Mouse (Mus musculus): ENCODE measurements at regions not wholly inside any gene's neighbourhood (a gene's known extent, or its start where the extent isn't known, plus 50 kb on each side); places are given as distances from the start of the nearest gene placed in this dataset.

- Histone ChIP-seq H3K4me1 (ENCODE audit: control insufficient read depth in 1 of 2, insufficient read depth in 2 of 2, low read length in 2 of 2) (no peaks in the 10 kb centered on the region), H3K27ac (ENCODE audit: control insufficient read depth, low read depth, low read length) (no peak overlapping the region), H3K36me3 (ENCODE audit: control insufficient read depth in 1 of 2, insufficient read depth in 2 of 2, low read length in 2 of 2) (no peaks in the 10 kb centered on the region), H3K9me3 (replicated peaks; ENCODE audit: insufficient read depth, low read length) (no peaks in the 10 kb centered on the region), H3K4me3 (ENCODE audit: control insufficient read depth in 1 of 2, insufficient read depth in 1 of 2, low read depth in 2 of 2, low read length in 2 of 2) (no peak overlapping the region), H3K9ac (ENCODE audit: control insufficient read depth, low read depth, low read length, poor library complexity, severe bottlenecking) (no peak overlapping the region), H3K27me3 (ENCODE audit: control insufficient read depth in 1 of 2, insufficient read depth in 2 of 2, low read length in 2 of 2) (no peaks in the 10 kb centered on the region; a peak in 2 of 4 replicates), H3K79me2 (ENCODE audit: control insufficient read depth, insufficient read depth, low read length, poor library complexity) (no peaks in the 10 kb centered on the region)
- DNase-seq (ENCODE audit: low read depth, low spot score) = no peak
- TF ChIP-seq RCOR1 (IDR thresholded peaks at IDR 0.05; ENCODE audit: low read depth, low read length) (no peak), MAZ (IDR thresholded peaks at IDR 0.05; ENCODE audit: low read depth, low read length) (no peak), MAFK (IDR thresholded peaks at IDR 0.05; ENCODE audit: borderline replicate concordance, low read depth, low read length) (no peak), ELF1 (IDR thresholded peaks at IDR 0.05; ENCODE audit: low read depth, low read length) (no peak), SIN3A (IDR thresholded peaks at IDR 0.05; ENCODE audit: low read length) (no peak), POLR2AphosphoS5 (IDR thresholded peaks at IDR 0.05; ENCODE audit: borderline replicate concordance, low read depth, low read length) (no peak), NELFE (IDR thresholded peaks at IDR 0.05; ENCODE audit: low read depth, low read length) (no peak), TAL1 (IDR thresholded peaks at IDR 0.05; ENCODE audit: low read length) (no peak), POLR2AphosphoS2 (IDR thresholded peaks at IDR 0.05; ENCODE audit: low read length) (no peak), KAT2A (conservative IDR thresholded peaks at IDR 0.05; ENCODE audit: low read depth, low read length) (no peak), SMC3 (IDR thresholded peaks at IDR 0.05; ENCODE audit: low read depth, low read length) (no peak), RAD21 (IDR thresholded peaks at IDR 0.05; ENCODE audit: low read depth, low read length) (no peak), BHLHE40 (IDR thresholded peaks at IDR 0.05; ENCODE audit: borderline replicate concordance, low read depth, low read length) (no peak), UBTF (IDR thresholded peaks at IDR 0.05; ENCODE audit: borderline replicate concordance, insufficient read depth, low read depth, low read length) (no peak), ETS1 (IDR thresholded peaks at IDR 0.05; ENCODE audit: low read depth, low read length) (no peak), MAX (IDR thresholded peaks at IDR 0.05; ENCODE audit: low read length) (no peak), ZKSCAN1 (IDR thresholded peaks at IDR 0.05; ENCODE audit: low read depth, low read length) (no peak), NRF1 (IDR thresholded peaks at IDR 0.05; ENCODE audit: insufficient read depth, low read depth, low read length, poor library complexity, severe bottlenecking) (no peak), ZMIZ1 (IDR thresholded peaks at IDR 0.05; ENCODE audit: low read depth, low read length) (no peak)
These were observed 235.4 kb downstream of the Mtx2 start for GRCm38 (mm10) chr2:75061009-75061408.

- DNase-seq (ENCODE audit: low read depth, low spot score) = no peak
- Histone ChIP-seq H3K79me2 (ENCODE audit: control insufficient read depth, insufficient read depth, low read length, poor library complexity) (no peaks in the 10 kb centered on the region), H3K27me3 (ENCODE audit: control insufficient read depth in 1 of 2, insufficient read depth in 2 of 2, low read length in 2 of 2) (no peaks in the 10 kb centered on the region; a peak in 2 of 4 replicates), H3K9ac (ENCODE audit: control insufficient read depth, low read depth, low read length, poor library complexity, severe bottlenecking) (no peak overlapping the region), H3K27ac (ENCODE audit: control insufficient read depth, low read depth, low read length) (no peak overlapping the region), H3K9me3 (replicated peaks; ENCODE audit: insufficient read depth, low read length) (no peaks in the 10 kb centered on the region), H3K4me1 (ENCODE audit: control insufficient read depth in 1 of 2, insufficient read depth in 2 of 2, low read length in 2 of 2) (no peaks in the 10 kb centered on the region), H3K36me3 (ENCODE audit: control insufficient read depth in 1 of 2, insufficient read depth in 2 of 2, low read length in 2 of 2) (no peaks in the 10 kb centered on the region), H3K4me3 (ENCODE audit: control insufficient read depth in 1 of 2, insufficient read depth in 1 of 2, low read depth in 2 of 2, low read length in 2 of 2) (no peak overlapping the region)
- TF ChIP-seq EP300 (IDR thresholded peaks at IDR 0.05; ENCODE audit: low read depth in 1 of 2, low read length in 2 of 2) = no peak
- TF ChIP-seq SIN3A (IDR thresholded peaks at IDR 0.05; ENCODE audit: low read length) = no peak
- TF ChIP-seq NELFE (IDR thresholded peaks at IDR 0.05; ENCODE audit: low read depth, low read length) = no peak
- no peak for TF ChIP-seq MXI1 (IDR thresholded peaks at IDR 0.05; ENCODE audit: low read depth, low read length)
- no peak for TF ChIP-seq NRF1 (IDR thresholded peaks at IDR 0.05; ENCODE audit: insufficient read depth, low read depth, low read length, poor library complexity, severe bottlenecking)
- no peak for TF ChIP-seq GATA1 (IDR thresholded peaks at IDR 0.05; ENCODE audit: low read depth, low read length)
- TF ChIP-seq HCFC1 (IDR thresholded peaks at IDR 0.05; ENCODE audit: low read depth, low read length) = no peak
- no peak for TF ChIP-seq MAX (IDR thresholded peaks at IDR 0.05; ENCODE audit: low read length)
- TF ChIP-seq E2F4 (IDR thresholded peaks at IDR 0.05; ENCODE audit: borderline replicate concordance, low read depth, low read length) = no peak
- TF ChIP-seq GABPA (IDR thresholded peaks at IDR 0.05; ENCODE audit: low read depth, low read length) = no peak
- no peak for TF ChIP-seq UBTF (IDR thresholded peaks at IDR 0.05; ENCODE audit: borderline replicate concordance, insufficient read depth, low read depth, low read length)
- TF ChIP-seq RCOR1 (IDR thresholded peaks at IDR 0.05; ENCODE audit: low read depth, low read length) = no peak
- no peak for TF ChIP-seq BHLHE40 (IDR thresholded peaks at IDR 0.05; ENCODE audit: borderline replicate concordance, low read depth, low read length)
- no peak for TF ChIP-seq POLR2AphosphoS2 (IDR thresholded peaks at IDR 0.05; ENCODE audit: low read length)
These were observed 236.0 kb downstream of the Mtx2 start for GRCm38 (mm10) chr2:75061456-75062188.

Measured in MEL (cell line).